Mouse (Mus musculus) T-cell, adult 66 days (primary cell): ENCODE results near the gene Lrrc19. TPM values are rescaled to one million over a fixed set of nuclear protein-coding genes. Genes with fewer than 3 reads are reported as not detected.

Source experiments
- total RNA-seq, 2 experiments: library from RNA; stranded (reverse); gene quantifications; 3 replicates in 1 of 2; 4 replicates in 1 of 2; pipeline ENCODE4 v1.2.4; 2023

The Lrrc19 gene
- not detected for total RNA-seq

GRCm38 (mm10) chr4:94649920-94650319 is at the start of gene Lrrc19:
Lrrc19 (minus strand) TSS chr4:94650144.

DNA sequence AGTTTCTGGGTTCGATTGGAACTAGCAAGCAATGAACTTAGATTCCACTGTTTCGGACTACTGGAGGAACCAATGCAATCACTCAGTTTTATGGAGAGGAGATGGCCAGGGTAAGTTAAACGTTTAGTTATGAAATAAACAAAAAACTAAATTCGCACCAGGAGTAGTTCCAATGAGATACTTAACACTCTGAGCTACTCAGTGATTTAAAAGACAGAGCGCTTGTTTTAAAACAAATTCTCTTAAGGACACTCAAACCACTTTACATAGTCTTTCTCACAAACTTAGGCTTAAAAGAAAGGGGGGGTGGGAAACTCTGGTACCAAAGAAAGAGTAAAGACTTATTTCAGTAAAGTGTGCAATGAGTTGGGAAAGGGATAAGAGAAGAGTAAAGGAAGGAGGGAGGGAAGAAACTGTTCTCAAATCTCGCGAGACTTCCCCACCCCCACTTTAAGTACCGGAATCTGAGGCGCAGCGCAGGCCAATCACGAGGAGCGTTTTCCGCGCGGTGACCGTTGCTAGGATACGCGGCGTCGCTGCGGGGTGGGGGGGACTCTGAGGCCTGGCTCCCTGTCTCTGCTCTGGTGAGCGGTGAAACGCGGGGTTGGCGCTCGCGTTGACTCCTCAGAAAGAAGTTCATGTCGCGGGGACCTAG is 35.8 kb downstream of the Lrrc19 start, which contains the start of gene Ift74:
Ift74 (plus strand) TSS at position 520 of the 655 bp plus-strand sequence.

DNA sequence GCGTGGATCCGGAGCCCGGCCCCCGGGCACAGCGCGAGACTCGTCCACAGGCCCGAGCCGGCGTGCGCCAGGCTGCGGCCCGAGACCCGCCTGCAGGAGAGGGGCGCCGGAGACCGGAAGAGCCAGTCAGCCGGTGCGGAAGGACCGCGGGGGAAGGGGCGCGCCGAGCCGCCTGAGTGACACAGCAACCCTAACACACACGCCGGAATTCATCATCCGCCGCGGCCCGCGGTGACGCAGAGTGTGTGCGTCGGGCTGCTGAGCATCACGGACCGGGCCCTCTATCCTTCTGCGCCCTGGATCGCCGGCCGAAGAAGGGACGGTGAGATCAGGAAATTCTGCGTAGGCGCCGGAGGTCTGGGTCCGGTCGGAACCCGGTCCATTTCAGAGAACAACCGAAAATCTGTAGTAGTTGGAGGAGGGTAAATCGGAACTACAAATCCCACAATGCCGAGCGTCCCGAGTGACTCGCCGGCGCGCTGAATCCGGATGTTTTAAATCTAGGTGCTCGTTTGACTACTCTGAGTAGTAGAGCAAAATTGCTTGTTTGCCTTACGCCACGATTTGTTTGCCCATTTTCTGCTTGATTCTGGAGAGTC is 46.8 kb downstream of the Lrrc19 start, which contains the start of gene Plaa:
Plaa (minus strand) TSS at position 214 of the 599 bp plus-strand sequence.

Other genes starting within 250 kb of the Lrrc19 start
- not detected for gene Gm10306, start 93.6 kb downstream of the Lrrc19 start, total RNA-seq
- 10 to 100 TPM; 10.6 to 13.2 TPM for gene Caap1, start 93.3 kb downstream of the Lrrc19 start, total RNA-seq
- gene Plaa, start 46.9 kb downstream of the Lrrc19 start, total RNA-seq: 10 to 100 TPM; 54.0 to 58.4 TPM
- 1 to 10 TPM; 3.3 to 3.5 TPM for gene Ift74, start 35.7 kb downstream of the Lrrc19 start, total RNA-seq
- gene Tek, start 89.1 kb upstream of the Lrrc19 start, total RNA-seq: under 1 TPM in 1 of 2 experiments, not detected in 1; 0.29 TPM